Mouse (Mus musculus): ENCODE results near the gene Tjp2.

GRCm38 (mm10) chr19:24259390-24260351, 34.8 kb upstream of the Tjp2 start:
- no peak for TF ChIP-seq CTCF (IDR thresholded peaks at IDR 0.05; ENCODE audit: low read depth)
- TF ChIP-seq EP300 (IDR thresholded peaks at IDR 0.05; ENCODE audit: low read depth) = no peak

Measured in heart, postnatal 0 days (tissue).